Mouse (Mus musculus): ENCODE data around the gene 1110032A03Rik. TPM values are rescaled to one million over a fixed set of nuclear protein-coding genes. Genes with fewer than 3 reads are reported as not detected.

The 1110032A03Rik gene
- polyA plus RNA-seq, 1 experiment: not detected

GRCm38 (mm10) chr9:50746214-50746677 lies 29.1 kb downstream of the 1110032A03Rik start, which contains the start of gene 2310030G06Rik:
Gene 2310030G06Rik, minus strand, starts transcription at chr9:50746536.
- no peak within 1 kb of the TSS for H3K27ac ChIP-seq (ENCODE audit: insufficient read depth, low read depth, low read length)
- peaks cover 5% of the 10 kb centered on the region; the same call in 1 of the 2 replicates for H3K4me1 ChIP-seq (ENCODE audit: control insufficient read depth, insufficient read depth, low read length)
- no peak for TF ChIP-seq POLR2A (IDR thresholded peaks at IDR 0.05; ENCODE audit: insufficient read depth, low read depth, low read length)
- no peak for TF ChIP-seq CTCF (IDR thresholded peaks at IDR 0.05; ENCODE audit: insufficient read depth, low read depth, low read length)
- WGBS: 13% methylated on average over 19 of the region's 19 CpGs
- H3K4me3 ChIP-seq (ENCODE audit: insufficient read depth, low read depth, low read length): peak within 1 kb of the TSS; percentile 33

GRCm38 (mm10) chr9:50745806-50746205 lies 29.5 kb downstream of the 1110032A03Rik start:
- TF ChIP-seq CTCF (IDR thresholded peaks at IDR 0.05; ENCODE audit: insufficient read depth, low read depth, low read length): no peak
- no peak for TF ChIP-seq POLR2A (IDR thresholded peaks at IDR 0.05; ENCODE audit: insufficient read depth, low read depth, low read length)

GRCm38 (mm10) chr9:50742744-50743143 lies 32.6 kb downstream of the 1110032A03Rik start:
- H3K4me1 ChIP-seq (ENCODE audit: control insufficient read depth, insufficient read depth, low read length): peaks cover 9% of the 10 kb centered on the region
- TF ChIP-seq POLR2A (IDR thresholded peaks at IDR 0.05; ENCODE audit: insufficient read depth, low read depth, low read length): no peak
- TF ChIP-seq CTCF (IDR thresholded peaks at IDR 0.05; ENCODE audit: insufficient read depth, low read depth, low read length): no peak
- H3K4me3 ChIP-seq (ENCODE audit: insufficient read depth, low read depth, low read length): no peak overlapping the region
- H3K27ac ChIP-seq (ENCODE audit: insufficient read depth, low read depth, low read length): no peak overlapping the region
- 79% methylated on average over 2 of the region's 2 CpGs for WGBS

More at GRCm38 (mm10) chr9:50745806-50746205, 29.5 kb downstream of the 1110032A03Rik start:
- H3K4me1 ChIP-seq (ENCODE audit: control insufficient read depth, insufficient read depth, low read length): peaks cover 5% of the 10 kb centered on the region; the same call in 1 of the 2 replicates
- no peak overlapping the region for H3K27ac ChIP-seq (ENCODE audit: insufficient read depth, low read depth, low read length)
- 36% methylated on average over 7 of the region's 7 CpGs for WGBS
- peak overlapping the region; percentile 33 for H3K4me3 ChIP-seq (ENCODE audit: insufficient read depth, low read depth, low read length)

GRCm38 (mm10) chr9:50742261-50742660 lies 33.1 kb downstream of the 1110032A03Rik start:
- H3K4me3 ChIP-seq (ENCODE audit: insufficient read depth, low read depth, low read length): no peak overlapping the region
- no peak overlapping the region for H3K27ac ChIP-seq (ENCODE audit: insufficient read depth, low read depth, low read length)
- WGBS: 79% methylated on average over 3 of the region's 3 CpGs
- TF ChIP-seq CTCF (IDR thresholded peaks at IDR 0.05; ENCODE audit: insufficient read depth, low read depth, low read length): no peak
- no peak for TF ChIP-seq POLR2A (IDR thresholded peaks at IDR 0.05; ENCODE audit: insufficient read depth, low read depth, low read length)
- H3K4me1 ChIP-seq (ENCODE audit: control insufficient read depth, insufficient read depth, low read length): peaks cover 9% of the 10 kb centered on the region

- no peak overlapping the region for H3K27ac ChIP-seq (ENCODE audit: insufficient read depth, low read depth, low read length)
- H3K4me3 ChIP-seq (ENCODE audit: insufficient read depth, low read depth, low read length): no peak overlapping the region
- 88% methylated on average over 14 of the region's 14 CpGs for WGBS
- TF ChIP-seq POLR2A (IDR thresholded peaks at IDR 0.05; ENCODE audit: insufficient read depth, low read depth, low read length): no peak
- no peak for TF ChIP-seq CTCF (IDR thresholded peaks at IDR 0.05; ENCODE audit: insufficient read depth, low read depth, low read length)
- H3K4me1 ChIP-seq (ENCODE audit: control insufficient read depth, insufficient read depth, low read length): peaks cover 5% of the 10 kb centered on the region
Measured at GRCm38 (mm10) chr9:50740867-50741784, 34.2 kb downstream of the 1110032A03Rik start.

- 9% methylated on average over 36 of the region's 36 CpGs for WGBS
Measured at GRCm38 (mm10) chr9:50738914-50739870, 36.1 kb downstream of the 1110032A03Rik start, which contains the start of gene Dixdc1. Gene Dixdc1, minus strand, starts transcription at chr9:50739517.

GRCm38 (mm10) chr9:50734989-50735388 lies 40.3 kb downstream of the 1110032A03Rik start:
- Histone ChIP-seq H3K4me3 (ENCODE audit: insufficient read depth, low read depth, low read length) (no peak overlapping the region), H3K4me1 (ENCODE audit: control insufficient read depth, insufficient read depth, low read length) (peaks cover 4% of the 10 kb centered on the region; the same call in 1 of the 2 replicates), H3K27ac (ENCODE audit: insufficient read depth, low read depth, low read length) (no peak overlapping the region)
- 5% methylated on average over 9 of the region's 9 CpGs for WGBS
- TF ChIP-seq POLR2A (IDR thresholded peaks at IDR 0.05; ENCODE audit: insufficient read depth, low read depth, low read length): no peak
- peak; percentile 41; the same call in 1 of the 2 replicates for TF ChIP-seq CTCF (IDR thresholded peaks at IDR 0.05; ENCODE audit: insufficient read depth, low read depth, low read length)

More at GRCm38 (mm10) chr9:50738914-50739870, 36.1 kb downstream of the 1110032A03Rik start, which contains the start of gene Dixdc1:
- peak within 1 kb of the TSS; percentile 49 for H3K4me3 ChIP-seq (ENCODE audit: insufficient read depth, low read depth, low read length)
- H3K4me1 ChIP-seq (ENCODE audit: control insufficient read depth, insufficient read depth, low read length): peaks cover 4% of the 10 kb centered on the region; the same call in 1 of the 2 replicates
- no peak within 1 kb of the TSS for H3K27ac ChIP-seq (ENCODE audit: insufficient read depth, low read depth, low read length)
- no peak for TF ChIP-seq CTCF (IDR thresholded peaks at IDR 0.05; ENCODE audit: insufficient read depth, low read depth, low read length)
- no peak for TF ChIP-seq POLR2A (IDR thresholded peaks at IDR 0.05; ENCODE audit: insufficient read depth, low read depth, low read length)

GRCm38 (mm10) chr9:50732560-50732959 lies 42.8 kb downstream of the 1110032A03Rik start:
- Histone ChIP-seq H3K27ac (ENCODE audit: insufficient read depth, low read depth, low read length) (no peak overlapping the region), H3K4me3 (ENCODE audit: insufficient read depth, low read depth, low read length) (no peak overlapping the region), H3K4me1 (ENCODE audit: control insufficient read depth, insufficient read depth, low read length) (peaks cover 9% of the 10 kb centered on the region; the same call in 1 of the 2 replicates)
- TF ChIP-seq POLR2A (IDR thresholded peaks at IDR 0.05; ENCODE audit: insufficient read depth, low read depth, low read length) (no peak), CTCF (IDR thresholded peaks at IDR 0.05; ENCODE audit: insufficient read depth, low read depth, low read length) (no peak)
- WGBS: 56% methylated on average over 4 of the region's 4 CpGs

Measured in olfactory bulb, adult 2 months (tissue).